In the genomic region with DNA sequence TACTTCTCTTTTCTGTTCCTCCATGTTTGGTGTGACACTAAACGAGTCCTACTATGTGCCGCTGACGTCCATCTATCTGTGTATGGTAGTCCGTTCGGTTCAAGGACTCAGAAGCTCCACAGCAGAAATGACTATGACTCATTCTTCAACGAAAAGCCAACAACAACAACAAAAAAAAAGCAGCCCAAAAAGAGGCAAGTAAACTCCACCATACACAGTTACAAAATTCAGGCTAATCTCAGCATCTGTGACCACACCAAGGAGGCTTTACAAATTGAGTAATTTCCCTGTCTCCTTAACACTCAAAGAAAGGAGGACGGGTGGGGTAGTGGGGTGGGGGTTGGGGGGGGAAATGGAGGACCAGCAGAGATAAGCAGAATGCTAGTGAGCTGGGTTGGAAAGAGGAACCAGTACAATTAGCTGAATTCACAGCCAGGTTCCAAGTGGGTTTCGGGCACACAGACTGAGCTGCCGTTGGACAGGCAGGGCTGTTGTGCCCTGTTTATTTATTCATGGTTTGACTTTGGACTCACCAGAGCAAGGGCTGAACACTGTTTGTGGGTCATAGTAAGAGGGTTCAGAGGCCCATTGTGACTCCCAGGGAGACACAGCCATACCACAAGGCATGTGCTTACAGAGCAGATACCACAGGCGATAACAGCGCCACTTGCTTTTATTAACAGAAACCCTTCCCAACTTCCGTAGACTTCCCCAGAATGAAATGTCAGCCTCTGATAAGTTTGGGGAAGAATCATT, we compare ENCODE assay signal across 11 mouse cellular contexts.
DNase-seq lines count a peak whose midpoint lies in the region; ATAC-seq and TF ChIP-seq lines count a peak whose summit lies in the region.
"Had no signal": no experiment of that assay in that cellular context is flagged by ENCODE, and none has a peak within 500 bp of the region (broad histone marks: within the 10 kb centered on the region; RNA-seq: fewer than 3 reads in every experiment).

No protein-coding gene starts in this region.

- no peak overlapping the region for H3K4me2 ChIP-seq in kidney, embryonic 14.5 days (replicated peaks; ENCODE audit: low read depth, low read length)
- H3K4me2 ChIP-seq in kidney, embryonic 16.5 days (replicated peaks; ENCODE audit: low read depth, low read length) = no peak overlapping the region

- H3K9ac ChIP-seq in kidney, embryonic 14.5 days (ENCODE audit: low read depth, low read length) = no peak overlapping the region
- H3K9ac ChIP-seq in kidney, embryonic 16.5 days (replicated peaks; ENCODE audit: low read length) = no peak overlapping the region

- H3K4me3 ChIP-seq in kidney, embryonic 14.5 days (ENCODE audit: low read length) = no peak overlapping the region
- peak overlapping the region; percentile 38 for H3K4me3 ChIP-seq in bone marrow macrophage, adult 2 months (ENCODE audit: insufficient read depth, low read length)
- H3K4me3 ChIP-seq in kidney, embryonic 16.5 days (ENCODE audit: low read length) = no peak overlapping the region
- H3K4me3 ChIP-seq: forebrain, embryonic 10.5 days had no signal

- no peak for ATAC-seq in kidney, embryonic 14.5 days (ENCODE audit: low FRiP score, low TSS enrichment)
- peak; percentile 57; the same call in 1 of the 2 replicates for ATAC-seq in kidney, embryonic 16.5 days (ENCODE audit: low FRiP score, low TSS enrichment)
- peak; percentile 55 for ATAC-seq in monocyte, adult 5-6 weeks (replicated peaks; ENCODE audit: insufficient number of reproducible peaks, low FRiP score, low TSS enrichment, poor library complexity, severe bottlenecking)

- H3K36me3 ChIP-seq in kidney, embryonic 14.5 days (ENCODE audit: control insufficient read depth, insufficient read depth, low read length) = no peaks in the 10 kb centered on the region
- H3K36me3 ChIP-seq in kidney, embryonic 16.5 days (ENCODE audit: insufficient read depth, low read length) = peaks cover 3% of the 10 kb centered on the region; the same call in 1 of the 2 replicates
- H3K36me3 ChIP-seq: forebrain, embryonic 10.5 days had no signal

- TF ChIP-seq CTCF in bone marrow macrophage, adult 2 months (IDR thresholded peaks at IDR 0.05; ENCODE audit: low read depth, low read length) = no peak

- peak; percentile 65 for DNase-seq in kidney, adult 11 months
- no peak for DNase-seq in testis, postnatal 14 days (ENCODE audit: low spot score)
- DNase-seq in T-cell, adult 2 months (ENCODE audit: low spot score) = no peak
- DNase-seq in left cerebral cortex, postnatal 25 days (ENCODE audit: low spot score in 2 of 2) = no peak
- DNase-seq: cerebellum, adult 11 months had no signal

- H3K4me1 ChIP-seq in kidney, embryonic 14.5 days (ENCODE audit: control insufficient read depth, insufficient read depth, low read length) = peaks cover 17% of the 10 kb centered on the region; the same call in 1 of the 2 replicates
- peaks cover 40% of the 10 kb centered on the region for H3K4me1 ChIP-seq in bone marrow macrophage, adult 2 months (ENCODE audit: control insufficient read depth, insufficient read depth, low read length)
- H3K4me1 ChIP-seq in kidney, embryonic 16.5 days (ENCODE audit: insufficient read depth, low read length) = peaks cover 35% of the 10 kb centered on the region

- 80% methylated on average over 12 of the region's 12 CpGs for WGBS in kidney, embryonic 14.5 days
- WGBS in kidney, embryonic 16.5 days = 76% methylated on average over 12 of the region's 12 CpGs

- H3K27me3 ChIP-seq in kidney, embryonic 14.5 days (ENCODE audit: control insufficient read depth, insufficient read depth, low read length) = no peaks in the 10 kb centered on the region
- no peaks in the 10 kb centered on the region for H3K27me3 ChIP-seq in kidney, embryonic 16.5 days (ENCODE audit: insufficient read depth, low read length)

- H3K27ac ChIP-seq in kidney, embryonic 14.5 days (ENCODE audit: low read depth, low read length) = no peak overlapping the region
- peak overlapping the region; percentile 97 for H3K27ac ChIP-seq in bone marrow macrophage, adult 2 months (ENCODE audit: insufficient read depth, low read depth, low read length)
- H3K27ac ChIP-seq in kidney, embryonic 16.5 days (ENCODE audit: low read length) = peak overlapping the region; percentile 50
- H3K27ac ChIP-seq: forebrain, embryonic 10.5 days; kidney, postnatal 0 days had no signal

- no peaks in the 10 kb centered on the region for H3K9me3 ChIP-seq in kidney, embryonic 14.5 days (ENCODE audit: control insufficient read depth, low read length)
- no peaks in the 10 kb centered on the region for H3K9me3 ChIP-seq in kidney, embryonic 16.5 days (ENCODE audit: low read length)
- H3K9me3 ChIP-seq: forebrain, embryonic 10.5 days had no signal

- no peak for TF ChIP-seq POLR2A in bone marrow macrophage, adult 2 months (IDR thresholded peaks at IDR 0.05; ENCODE audit: borderline replicate concordance, low read depth, low read length)

- intact Hi-C loops in left cerebral cortex, postnatal 25 days (cut with DNase I) = no loop called here
